Mouse (Mus musculus) hindbrain, postnatal 0 days (tissue): ENCODE data around the gene Tns3. TPM values are rescaled to one million over a fixed set of nuclear protein-coding genes. Genes with fewer than 3 reads are reported as not detected.

Experiments used
- ATAC-seq: fragments of 200-750 bp; cut with Nextera tagmentation; 2 replicates; pipeline ENCODE4 v1.8.0; 2017; ENCODE audit warnings: mild to moderate bottlenecking, moderate TSS enrichment, moderate library complexity
- DNase-seq: peaks from one replicate; pipeline ENCODE4 v3.0.0-alpha.2; 2015; ENCODE audit warnings: low spot score
- H3K27ac ChIP-seq: fragments of 300-500 bp; sonication (generic); 2 replicates; pipeline ENCODE4 v1.5.1; 2014; ENCODE audit warnings: mild to moderate bottlenecking
- H3K27me3 ChIP-seq: fragments of 300-500 bp; sonication (generic); 2 replicates; pipeline ENCODE4 v1.6.1; 2014; ENCODE audit warnings: low read length, mixed read lengths; ENCODE audit not compliant: insufficient read depth
- H3K36me3 ChIP-seq: fragments of 300-500 bp; sonication (generic); 2 replicates; pipeline ENCODE4 v1.6.1; 2014; ENCODE audit warnings: low read length, mixed read lengths; ENCODE audit not compliant: insufficient read depth
- H3K4me1 ChIP-seq: fragments of 300-500 bp; sonication (generic); 2 replicates; pipeline ENCODE4 v1.6.1; 2014; ENCODE audit warnings: antibody characterized with exemption, low read length, mixed read lengths; ENCODE audit not compliant: insufficient read depth
- H3K4me2 ChIP-seq: fragments of 300-500 bp; sonication (generic); 2 replicates; pipeline ENCODE4 v1.6.1; 2014; ENCODE audit warnings: low read depth, mild to moderate bottlenecking, low read length, moderate library complexity, mixed read lengths
- H3K4me3 ChIP-seq: fragments of 300-500 bp; sonication (generic); 2 replicates; pipeline ENCODE4 v1.5.1; 2014; ENCODE audit warnings: low read length
- H3K9ac ChIP-seq: fragments of 300-500 bp; sonication (generic); replicated peaks from 2 replicates; pipeline ENCODE4 v1.6.1; 2014; ENCODE audit warnings: mild to moderate bottlenecking, low read length, moderate library complexity, mixed read lengths
- H3K9me3 ChIP-seq: fragments of 300-500 bp; sonication (generic); 2 replicates; pipeline ENCODE4 v1.6.1; 2016; ENCODE audit warnings: low read length, mixed read lengths
- CTCF ChIP-seq: IDR thresholded peaks from 2 replicates; pipeline ENCODE4 v1.5.1; 2016; ENCODE audit warnings: antibody characterized with exemption, control low read depth, low read depth
- WGBS: fragments of 180-500 bp; shearing (Covaris S2); extraction: QIAGEN DNeasy Blood & Tissue Kit; methylation state at CpG from one replicate; pipeline ENCODE4 v1.1.7; 2014; 5-methylcytosine and 5-hydroxymethylcytosine counted together
- polyA plus RNA-seq: library from polyadenylated mRNA; unstranded; fragments of >200 nt; fragmentation: Nextera tagmentation; extraction: Ambion mirVana; gene quantifications from 2 replicates; pipeline ENCODE4 v1.2.1, GENCODE M21; 2015
- total RNA-seq: library from RNA; depleted of rRNA; stranded (reverse); fragments of >200 nt; gene quantifications from 2 replicates; pipeline ENCODE4 v1.2.3, GENCODE M21; 2014

The Tns3 gene
- total and polyA plus RNA-seq, 2 experiments from 2014 or later = 8.2 to 63.6 TPM

DNA sequence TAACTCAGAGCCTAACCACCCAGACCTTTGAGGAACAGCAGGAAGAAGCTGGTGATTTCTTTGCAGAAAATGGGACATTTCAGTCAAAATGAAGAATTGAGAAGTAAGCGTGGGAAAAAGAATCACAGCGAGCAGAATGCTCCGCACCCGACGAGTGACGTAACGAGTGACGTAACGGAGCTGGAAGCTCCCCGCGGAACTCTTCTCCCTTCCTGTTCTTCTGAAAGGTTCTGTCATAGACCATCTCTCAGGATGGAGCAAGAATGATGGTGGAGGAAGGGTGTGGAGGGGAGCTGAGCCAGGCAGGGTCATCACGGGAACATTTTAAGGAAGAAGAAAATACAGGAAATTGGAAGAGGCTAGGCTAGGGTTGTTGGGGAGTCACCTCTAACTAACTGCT is 54.5 kb downstream of the Tns3 start:
- no peaks in the 10 kb centered on the region for H3K9me3 ChIP-seq
- no peak overlapping the region for H3K27ac ChIP-seq
- no peak overlapping the region for H3K9ac ChIP-seq
- no peaks in the 10 kb centered on the region for H3K27me3 ChIP-seq
- no peaks in the 10 kb centered on the region for H3K4me1 ChIP-seq
- DNase-seq (no peak), ATAC-seq (no peak)
- no peak overlapping the region for H3K4me2 ChIP-seq
- no peak for TF ChIP-seq CTCF
- no peaks in the 10 kb centered on the region for H3K36me3 ChIP-seq
- 93% methylated on average over 12 of the region's 12 CpGs for WGBS
- no peak overlapping the region for H3K4me3 ChIP-seq

DNA sequence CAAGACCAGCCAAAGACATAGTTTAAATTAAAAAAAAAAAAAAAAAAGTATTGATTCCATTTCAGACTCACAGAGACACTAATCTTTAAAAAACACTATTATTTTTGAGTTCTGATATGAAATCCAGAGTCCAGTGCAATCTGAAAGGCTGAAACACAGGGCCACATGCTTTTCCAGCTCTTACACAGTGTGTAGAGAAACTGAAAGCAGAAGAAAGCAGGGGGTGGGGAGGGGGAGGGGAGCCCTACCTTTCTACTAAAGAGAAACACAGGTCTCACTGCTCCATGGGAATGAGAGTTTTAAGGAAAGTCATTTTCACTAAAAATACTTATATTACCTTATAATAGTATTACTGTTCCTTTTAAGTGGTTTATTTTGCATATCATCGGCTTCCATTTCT is 57.2 kb downstream of the Tns3 start:
- no peak for TF ChIP-seq CTCF
- Histone ChIP-seq H3K9me3 (no peaks in the 10 kb centered on the region), H3K36me3 (no peaks in the 10 kb centered on the region), H3K4me2 (no peak overlapping the region), H3K4me1 (0 out of 2 replicates have a peak, but pooled peaks cover 5% of the 10 kb centered on the region), H3K27me3 (no peaks in the 10 kb centered on the region), H3K4me3 (no peak overlapping the region), H3K27ac (no peak overlapping the region), H3K9ac (no peak overlapping the region)
- DNase-seq = no peak
- ATAC-seq = no peak
- WGBS = 97% methylated on average over 1 of the region's 1 CpGs

DNA sequence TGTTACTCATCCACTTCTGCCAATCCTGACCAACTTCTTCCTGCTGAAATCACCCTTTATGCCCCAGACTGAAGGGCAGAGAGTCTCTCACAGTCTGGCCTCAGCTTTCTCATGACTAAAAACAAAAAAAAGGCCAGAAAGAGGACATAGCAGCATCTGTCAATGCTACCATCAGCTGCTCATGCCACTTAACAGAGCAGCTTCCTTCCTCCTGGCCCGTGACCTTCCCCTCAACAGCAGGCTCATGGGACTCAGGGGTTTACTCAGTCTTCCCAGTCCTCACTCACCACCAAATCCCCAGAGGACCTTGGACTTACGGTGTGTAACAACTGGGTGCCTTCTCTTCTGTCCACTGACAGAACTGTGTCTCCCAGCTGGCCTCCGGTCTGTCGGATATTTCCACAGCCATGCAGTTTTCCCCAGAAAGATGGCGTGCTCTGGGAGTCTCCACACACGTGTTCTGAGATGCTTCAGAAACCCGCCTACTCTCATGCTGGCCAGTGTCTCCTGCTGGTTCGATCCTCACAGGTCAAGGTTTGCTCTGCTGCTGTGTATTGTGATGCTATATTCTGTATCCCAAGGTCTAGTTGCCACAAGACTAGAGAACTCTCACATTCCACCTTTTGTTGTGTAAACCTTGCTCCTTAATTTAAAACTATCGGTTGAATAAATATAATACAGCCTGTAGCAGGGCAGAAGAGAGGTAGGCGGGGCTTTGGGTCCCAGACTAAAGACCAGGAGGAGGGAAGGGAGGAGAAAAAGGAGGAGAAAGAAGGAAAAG is 59.4 kb downstream of the Tns3 start:
- Histone ChIP-seq H3K9ac (no peak overlapping the region), H3K36me3 (no peaks in the 10 kb centered on the region), H3K4me3 (no peak overlapping the region), H3K9me3 (no peaks in the 10 kb centered on the region), H3K27me3 (no peaks in the 10 kb centered on the region), H3K4me2 (no peak overlapping the region), H3K4me1 (0 out of 2 replicates have a peak, but pooled peaks cover 10% of the 10 kb centered on the region), H3K27ac (no peak overlapping the region)
- no peak for TF ChIP-seq CTCF
- ATAC-seq (no peak), DNase-seq (no peak)
- WGBS = 86% methylated on average over 10 of the region's 10 CpGs

DNA sequence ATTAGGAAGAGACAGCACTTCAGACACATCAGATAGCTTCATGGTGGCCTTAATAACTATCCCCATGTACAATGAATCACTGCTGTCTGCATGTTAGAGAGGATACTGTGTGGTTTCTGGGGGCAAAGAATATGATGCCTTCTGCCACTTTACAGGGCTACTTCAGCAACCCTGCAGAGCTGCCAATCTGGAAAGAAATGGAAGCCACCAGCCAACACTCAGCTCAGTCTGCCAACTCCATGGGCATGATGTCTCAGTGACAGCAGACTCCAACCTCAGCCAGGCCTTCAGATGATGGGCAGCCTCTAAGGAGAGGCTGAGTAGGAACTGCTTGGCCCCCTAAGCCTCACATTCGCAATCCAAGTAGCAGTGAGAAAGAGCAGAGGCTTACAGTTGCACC is 61.7 kb downstream of the Tns3 start:
- DNase-seq = peak; percentile 62
- no peak overlapping the region for H3K4me3 ChIP-seq

DNA sequence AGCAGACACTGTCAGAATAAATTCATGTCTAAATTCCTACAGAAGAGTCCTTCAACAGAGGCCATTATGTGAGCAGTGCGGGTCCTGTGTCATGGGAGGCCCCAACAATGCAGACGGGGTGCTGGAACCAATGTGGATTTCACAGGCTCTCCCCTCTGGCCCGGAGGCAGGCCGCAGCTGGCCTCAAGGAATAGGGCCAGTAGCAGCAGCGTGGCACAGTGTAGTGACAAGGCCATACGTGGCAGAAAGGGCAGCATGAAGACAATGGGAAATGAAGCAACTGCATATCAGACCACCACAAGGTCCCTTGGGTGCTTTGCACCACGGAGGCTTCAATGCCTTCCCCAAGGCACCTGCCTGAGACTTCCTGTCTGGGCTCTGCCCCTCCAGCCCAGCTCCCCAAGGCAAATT is 62.9 kb downstream of the Tns3 start:
- Histone ChIP-seq H3K27me3 (no peaks in the 10 kb centered on the region), H3K36me3 (no peaks in the 10 kb centered on the region), H3K4me2 (no peak overlapping the region), H3K27ac (no peak overlapping the region), H3K9me3 (no peaks in the 10 kb centered on the region), H3K4me3 (no peak overlapping the region), H3K4me1 (0 out of 2 replicates have a peak, but pooled peaks cover 10% of the 10 kb centered on the region), H3K9ac (no peak overlapping the region)
- DNase-seq = peak; percentile 58
- no peak for TF ChIP-seq CTCF
- peak; percentile 63 for ATAC-seq
- 25% methylated on average over 7 of the region's 7 CpGs for WGBS

More for the DNA sequence above, 61.7 kb downstream of the Tns3 start:
- WGBS = 42% methylated on average over 1 of the region's 1 CpGs
- Histone ChIP-seq H3K36me3 (no peaks in the 10 kb centered on the region), H3K4me1 (0 out of 2 replicates have a peak, but pooled peaks cover 10% of the 10 kb centered on the region), H3K4me2 (no peak overlapping the region), H3K27ac (peak overlapping the region; percentile 20; the same call in 1 of the 2 replicates), H3K27me3 (no peaks in the 10 kb centered on the region), H3K9me3 (no peaks in the 10 kb centered on the region), H3K9ac (no peak overlapping the region)
- no peak for TF ChIP-seq CTCF
- ATAC-seq = peak; percentile 79

DNA sequence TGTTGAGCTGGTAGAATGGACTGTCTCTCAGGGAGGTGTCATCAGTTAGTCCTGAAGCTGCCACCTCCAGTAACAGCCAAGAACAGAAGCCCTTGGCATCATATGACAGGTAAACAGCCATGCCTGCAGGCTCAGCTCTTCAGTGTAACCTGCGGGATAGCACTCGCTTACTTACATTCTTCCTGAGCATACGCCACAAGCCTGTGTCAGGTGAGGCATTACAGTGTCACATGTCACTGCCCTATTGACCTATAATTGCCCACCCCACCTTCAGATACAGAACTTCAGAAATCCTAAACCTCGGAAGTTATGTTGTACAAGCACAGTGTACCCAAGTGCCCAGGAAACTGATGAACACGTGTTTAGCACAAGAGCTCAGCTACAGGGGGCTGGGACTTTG is 68.7 kb downstream of the Tns3 start:
- Histone ChIP-seq H3K27me3 (no peaks in the 10 kb centered on the region), H3K9ac (no peak overlapping the region), H3K9me3 (no peaks in the 10 kb centered on the region), H3K4me3 (no peak overlapping the region), H3K4me2 (no peak overlapping the region), H3K4me1 (no peaks in the 10 kb centered on the region), H3K27ac (no peak overlapping the region), H3K36me3 (no peaks in the 10 kb centered on the region)
- no peak for TF ChIP-seq CTCF
- ATAC-seq = no peak
- no peak for DNase-seq
- 93% methylated on average over 5 of the region's 5 CpGs for WGBS

DNA sequence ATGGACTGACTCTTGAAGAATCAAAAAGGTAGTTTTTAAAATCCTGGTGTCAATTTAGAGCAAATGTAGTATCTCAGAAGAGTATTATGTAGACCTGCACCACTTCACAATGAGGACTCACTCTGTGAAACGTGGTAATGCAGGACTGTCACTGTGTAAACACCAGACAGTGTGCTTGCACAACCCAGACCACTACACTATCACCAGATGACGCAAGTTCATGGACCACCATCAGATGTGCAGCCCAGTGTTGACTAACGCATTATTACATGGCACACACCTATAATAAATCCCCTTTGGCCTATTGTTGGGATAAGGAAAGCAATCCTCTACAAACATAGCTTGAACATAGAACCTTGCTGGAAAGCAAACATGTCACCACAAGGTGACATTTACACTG is 71.2 kb downstream of the Tns3 start:
- Histone ChIP-seq H3K27ac (no peak overlapping the region), H3K4me3 (no peak overlapping the region), H3K9me3 (no peaks in the 10 kb centered on the region), H3K27me3 (no peaks in the 10 kb centered on the region), H3K9ac (no peak overlapping the region), H3K36me3 (no peaks in the 10 kb centered on the region), H3K4me1 (no peaks in the 10 kb centered on the region), H3K4me2 (no peak overlapping the region)
- ATAC-seq (no peak), DNase-seq (no peak)
- 91% methylated on average over 3 of the region's 3 CpGs for WGBS
- TF ChIP-seq CTCF = no peak
